Mouse (Mus musculus): ENCODE results near the gene Slf1. TPM values are rescaled to one million over a fixed set of nuclear protein-coding genes. Genes with fewer than 3 reads are reported as not detected.

Gene Slf1
- polyA plus RNA-seq, 1 experiment from 2014 or later, result 26.7 TPM

- H3K4me1 ChIP-seq (replicated peaks), result no peaks in the 10 kb centered on the region
- WGBS, result 86% methylated on average over 1 of the region's 1 CpGs
- no peak overlapping the region for H3K9ac ChIP-seq
- H3K4me2 ChIP-seq, result no peak overlapping the region
- no peak overlapping the region for H3K27ac ChIP-seq
- H3K4me3 ChIP-seq, result no peak overlapping the region
- no peaks in the 10 kb centered on the region for H3K9me3 ChIP-seq (replicated peaks)
- no peak for ATAC-seq (replicated peaks; ENCODE audit: insufficient number of reproducible peaks, insufficient read depth, low FRiP score, low read depth)
- H3K27me3 ChIP-seq, result no peaks in the 10 kb centered on the region
- no peaks in the 10 kb centered on the region for H3K36me3 ChIP-seq
These were observed 72.1 kb downstream of the Slf1 start for GRCm38 (mm10) chr13:77063221-77063620.

- Histone ChIP-seq H3K4me3 (no peak overlapping the region), H3K27me3 (no peaks in the 10 kb centered on the region), H3K4me1 (replicated peaks) (0 out of 2 replicates have a peak, but pooled peaks cover 2% of the 10 kb centered on the region), H3K36me3 (no peaks in the 10 kb centered on the region), H3K9me3 (replicated peaks) (no peaks in the 10 kb centered on the region), H3K4me2 (no peak overlapping the region), H3K9ac (no peak overlapping the region), H3K27ac (no peak overlapping the region)
- ATAC-seq (replicated peaks; ENCODE audit: insufficient number of reproducible peaks, insufficient read depth, low FRiP score, low read depth), result no peak
- WGBS, result 78% methylated on average over 3 of the region's 3 CpGs
These were observed 85.5 kb downstream of the Slf1 start for GRCm38 (mm10) chr13:77049736-77050135.

GRCm38 (mm10) chr13:77048461-77048860, 86.8 kb downstream of the Slf1 start:
- Histone ChIP-seq H3K9me3 (replicated peaks) (no peaks in the 10 kb centered on the region), H3K27me3 (no peaks in the 10 kb centered on the region), H3K4me3 (no peak overlapping the region), H3K9ac (no peak overlapping the region), H3K4me2 (no peak overlapping the region), H3K4me1 (replicated peaks) (0 out of 2 replicates have a peak, but pooled peaks cover 2% of the 10 kb centered on the region), H3K36me3 (no peaks in the 10 kb centered on the region; the same call in 1 of the 2 replicates), H3K27ac (no peak overlapping the region)
- WGBS, result 74% methylated on average over 1 of the region's 1 CpGs
- no peak for ATAC-seq (replicated peaks; ENCODE audit: insufficient number of reproducible peaks, insufficient read depth, low FRiP score, low read depth)

- no peak for ATAC-seq (replicated peaks; ENCODE audit: insufficient number of reproducible peaks, insufficient read depth, low FRiP score, low read depth)
- Histone ChIP-seq H3K27ac (no peak overlapping the region), H3K4me3 (no peak overlapping the region), H3K4me2 (no peak overlapping the region), H3K27me3 (no peaks in the 10 kb centered on the region), H3K9ac (no peak overlapping the region), H3K9me3 (replicated peaks) (no peaks in the 10 kb centered on the region), H3K36me3 (no peaks in the 10 kb centered on the region; the same call in 1 of the 2 replicates), H3K4me1 (replicated peaks) (0 out of 2 replicates have a peak, but pooled peaks cover 2% of the 10 kb centered on the region)
- 70% methylated on average over 6 of the region's 6 CpGs for WGBS
These were observed 87.9 kb downstream of the Slf1 start for GRCm38 (mm10) chr13:77047179-77047931.

- Histone ChIP-seq H3K4me2 (no peak overlapping the region), H3K36me3 (no peaks in the 10 kb centered on the region; the same call in 1 of the 2 replicates), H3K9me3 (replicated peaks) (no peaks in the 10 kb centered on the region), H3K27me3 (no peaks in the 10 kb centered on the region), H3K9ac (no peak overlapping the region), H3K4me3 (no peak overlapping the region), H3K27ac (no peak overlapping the region), H3K4me1 (replicated peaks) (0 out of 2 replicates have a peak, but pooled peaks cover 2% of the 10 kb centered on the region)
- ATAC-seq (replicated peaks; ENCODE audit: insufficient number of reproducible peaks, insufficient read depth, low FRiP score, low read depth), result no peak
- WGBS, result 61% methylated on average over 10 of the region's 10 CpGs
These were observed 88.9 kb downstream of the Slf1 start for GRCm38 (mm10) chr13:77046416-77046815.

- no peak overlapping the region for H3K4me3 ChIP-seq
- 85% methylated on average over 1 of the region's 1 CpGs for WGBS
- no peak overlapping the region for H3K9ac ChIP-seq
- H3K27me3 ChIP-seq, result no peaks in the 10 kb centered on the region
- no peaks in the 10 kb centered on the region; the same call in 1 of the 2 replicates for H3K36me3 ChIP-seq
- no peak overlapping the region for H3K4me2 ChIP-seq
- no peaks in the 10 kb centered on the region for H3K9me3 ChIP-seq (replicated peaks)
- no peak overlapping the region for H3K27ac ChIP-seq
- H3K4me1 ChIP-seq (replicated peaks), result 0 out of 2 replicates have a peak, but pooled peaks cover 2% of the 10 kb centered on the region
- no peak for ATAC-seq (replicated peaks; ENCODE audit: insufficient number of reproducible peaks, insufficient read depth, low FRiP score, low read depth)
These were observed 89.9 kb downstream of the Slf1 start for GRCm38 (mm10) chr13:77045375-77045774.

- no peaks in the 10 kb centered on the region; the same call in 1 of the 2 replicates for H3K36me3 ChIP-seq
- no peaks in the 10 kb centered on the region for H3K27me3 ChIP-seq
- H3K9me3 ChIP-seq (replicated peaks), result no peaks in the 10 kb centered on the region
- H3K27ac ChIP-seq, result no peak overlapping the region
- 0 out of 2 replicates have a peak, but pooled peaks cover 2% of the 10 kb centered on the region for H3K4me1 ChIP-seq (replicated peaks)
- no peak overlapping the region for H3K4me2 ChIP-seq
- WGBS, result 72% methylated on average over 1 of the region's 1 CpGs
- no peak for ATAC-seq (replicated peaks; ENCODE audit: insufficient number of reproducible peaks, insufficient read depth, low FRiP score, low read depth)
- H3K9ac ChIP-seq, result no peak overlapping the region
- no peak overlapping the region for H3K4me3 ChIP-seq
These were observed 91.9 kb downstream of the Slf1 start for GRCm38 (mm10) chr13:77043375-77043774.

GRCm38 (mm10) chr13:77029594-77029993, 105.7 kb downstream of the Slf1 start:
- Histone ChIP-seq H3K9me3 (replicated peaks) (no peaks in the 10 kb centered on the region), H3K9ac (no peak overlapping the region), H3K4me1 (replicated peaks) (peaks cover 2% of the 10 kb centered on the region; the same call in 1 of the 2 replicates), H3K4me3 (no peak overlapping the region; the same call in 1 of the 2 replicates), H3K4me2 (peak overlapping the region; percentile 25; the same call in 1 of the 2 replicates), H3K27ac (no peak overlapping the region), H3K27me3 (no peaks in the 10 kb centered on the region), H3K36me3 (no peaks in the 10 kb centered on the region)
- WGBS, result 29% methylated on average over 5 of the region's 5 CpGs
- ATAC-seq (replicated peaks; ENCODE audit: insufficient number of reproducible peaks, insufficient read depth, low FRiP score, low read depth), result no peak

GRCm38 (mm10) chr13:77018851-77019250, 116.4 kb downstream of the Slf1 start:
- H3K9ac ChIP-seq, result no peak overlapping the region
- H3K4me1 ChIP-seq (replicated peaks), result no peaks in the 10 kb centered on the region
- H3K27me3 ChIP-seq, result no peaks in the 10 kb centered on the region
- no peak overlapping the region for H3K4me3 ChIP-seq
- no peaks in the 10 kb centered on the region for H3K36me3 ChIP-seq
- H3K4me2 ChIP-seq, result no peak overlapping the region
- no peak for ATAC-seq (replicated peaks; ENCODE audit: insufficient number of reproducible peaks, insufficient read depth, low FRiP score, low read depth)
- WGBS, result 74% methylated on average over 2 of the region's 2 CpGs
- no peaks in the 10 kb centered on the region for H3K9me3 ChIP-seq (replicated peaks)
- H3K27ac ChIP-seq, result no peak overlapping the region

GRCm38 (mm10) chr13:77003684-77004083, 131.6 kb downstream of the Slf1 start:
- H3K4me3 ChIP-seq, result no peak overlapping the region
- H3K4me1 ChIP-seq (replicated peaks), result no peaks in the 10 kb centered on the region
- H3K9ac ChIP-seq, result no peak overlapping the region
- H3K9me3 ChIP-seq (replicated peaks), result no peaks in the 10 kb centered on the region
- no peaks in the 10 kb centered on the region for H3K27me3 ChIP-seq
- WGBS, result 87% methylated on average over 1 of the region's 1 CpGs
- no peak overlapping the region for H3K4me2 ChIP-seq
- no peak overlapping the region for H3K27ac ChIP-seq
- no peaks in the 10 kb centered on the region for H3K36me3 ChIP-seq
- no peak for ATAC-seq (replicated peaks; ENCODE audit: insufficient number of reproducible peaks, insufficient read depth, low FRiP score, low read depth)

GRCm38 (mm10) chr13:77002628-77003027, 132.6 kb downstream of the Slf1 start:
- Histone ChIP-seq H3K9ac (no peak overlapping the region), H3K27ac (no peak overlapping the region), H3K4me3 (no peak overlapping the region), H3K27me3 (no peaks in the 10 kb centered on the region), H3K4me2 (no peak overlapping the region), H3K4me1 (replicated peaks) (no peaks in the 10 kb centered on the region), H3K36me3 (no peaks in the 10 kb centered on the region), H3K9me3 (replicated peaks) (no peaks in the 10 kb centered on the region)
- no peak for ATAC-seq (replicated peaks; ENCODE audit: insufficient number of reproducible peaks, insufficient read depth, low FRiP score, low read depth)
- 79% methylated on average over 3 of the region's 3 CpGs for WGBS

All from heart, embryonic 15.5 days (tissue).